Mouse (Mus musculus) embryonic facial prominence, embryonic 14.5 days (tissue): Measurements from ENCODE around the gene Agtr1a. TPM values are rescaled to one million over a fixed set of nuclear protein-coding genes. Genes with fewer than 3 reads are reported as not detected.

Source experiments
- ATAC-seq: fragments of 200-750 bp; cut with Nextera tagmentation; 2 replicates; pipeline ENCODE4 v1.8.0; 2017; ENCODE audit warnings: low read depth, moderate number of reproducible peaks, moderate TSS enrichment
- DNase-seq: peaks from one replicate; pipeline ENCODE4 v3.0.0-alpha.2; 2015; ENCODE audit warnings: low spot score
- H3K27ac ChIP-seq: fragments of 300-500 bp; sonication (generic); replicated peaks from 2 replicates; pipeline ENCODE4 v1.5.1; 2014; ENCODE audit warnings: low read depth, mild to moderate bottlenecking, low read length, moderate library complexity
- H3K27me3 ChIP-seq: fragments of 300-500 bp; sonication (generic); replicated peaks from 2 replicates; pipeline ENCODE4 v1.6.1; 2014; ENCODE audit warnings: low read length; ENCODE audit not compliant: control insufficient read depth, insufficient read depth
- H3K36me3 ChIP-seq: fragments of 300-500 bp; sonication (generic); 2 replicates; pipeline ENCODE4 v1.6.1; 2014; ENCODE audit warnings: low read length, mixed read lengths; ENCODE audit not compliant: control insufficient read depth, insufficient read depth
- H3K4me1 ChIP-seq: fragments of 300-500 bp; sonication (generic); 2 replicates; pipeline ENCODE4 v1.6.1; 2014; ENCODE audit warnings: antibody characterized with exemption, low read length; ENCODE audit not compliant: control insufficient read depth, insufficient read depth
- H3K4me2 ChIP-seq: fragments of 300-500 bp; sonication (generic); 2 replicates; pipeline ENCODE4 v1.6.1; 2014; ENCODE audit warnings: low read depth, mild to moderate bottlenecking, low read length, moderate library complexity, mixed read lengths
- H3K4me3 ChIP-seq: fragments of 300-500 bp; sonication (generic); 2 replicates; pipeline ENCODE4 v1.5.1; 2014; ENCODE audit warnings: low read depth, mild to moderate bottlenecking, low read length
- H3K9ac ChIP-seq: fragments of 300-500 bp; sonication (generic); 2 replicates; pipeline ENCODE4 v1.6.1; 2014; ENCODE audit warnings: low read depth, mild to moderate bottlenecking, low read length, moderate library complexity, mixed read lengths
- H3K9me3 ChIP-seq: fragments of 300-500 bp; sonication (generic); 2 replicates; pipeline ENCODE4 v1.6.1; 2016; ENCODE audit warnings: low read length; ENCODE audit not compliant: control insufficient read depth
- WGBS: fragments of 180-500 bp; shearing (Covaris S2); extraction: QIAGEN DNeasy Blood & Tissue Kit; methylation state at CpG from one replicate; pipeline ENCODE4 v1.1.7; 2014; 5-methylcytosine and 5-hydroxymethylcytosine counted together
- polyA plus RNA-seq: library from polyadenylated mRNA; unstranded; fragments of >200 nt; fragmentation: Nextera tagmentation; extraction: Ambion mirVana; gene quantifications from 2 replicates; pipeline ENCODE4 v1.2.1, GENCODE M21; 2014

Agtr1a gene
- polyA plus RNA-seq, 1 experiment from 2014 or later: 9.9 TPM

GRCm38 (mm10) chr13:30418611-30419010 is 82.4 kb downstream of the Agtr1a start:
- no peaks in the 10 kb centered on the region for H3K36me3 ChIP-seq
- no peaks in the 10 kb centered on the region for H3K9me3 ChIP-seq
- H3K4me1 ChIP-seq: no peaks in the 10 kb centered on the region
- ATAC-seq (no peak), DNase-seq (no peak)
- no peak overlapping the region for H3K9ac ChIP-seq
- 80% methylated on average over 5 of the region's 5 CpGs for WGBS
- H3K27me3 ChIP-seq: no peaks in the 10 kb centered on the region
- H3K4me2 ChIP-seq: no peak overlapping the region
- no peak overlapping the region for H3K27ac ChIP-seq
- no peak overlapping the region for H3K4me3 ChIP-seq

DNA sequence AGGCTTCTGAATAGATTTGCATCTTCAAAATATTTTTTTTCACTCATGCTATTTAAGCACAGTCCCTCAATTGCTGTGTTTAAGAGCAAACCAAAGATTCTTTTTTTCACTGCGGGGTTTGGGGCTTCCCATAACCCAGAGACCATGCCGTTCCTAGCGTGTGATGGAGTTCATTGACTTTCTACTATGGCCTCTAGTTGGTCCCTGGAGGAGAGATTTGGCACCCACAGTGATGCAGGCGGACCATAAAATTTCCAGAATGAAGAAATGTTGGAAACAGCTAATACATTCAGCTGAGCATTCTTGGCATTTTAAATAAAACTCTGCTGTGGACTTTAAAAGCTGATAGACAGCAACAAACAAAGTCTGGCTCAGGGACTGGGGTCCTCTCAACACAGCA is 90.8 kb downstream of the Agtr1a start:
- WGBS: 74% methylated on average over 4 of the region's 4 CpGs
- Histone ChIP-seq H3K36me3 (no peaks in the 10 kb centered on the region), H3K4me2 (no peak overlapping the region), H3K4me1 (no peaks in the 10 kb centered on the region), H3K9me3 (no peaks in the 10 kb centered on the region), H3K4me3 (no peak overlapping the region), H3K27me3 (no peaks in the 10 kb centered on the region), H3K9ac (no peak overlapping the region), H3K27ac (no peak overlapping the region)
- DNase-seq (peak; percentile 3), ATAC-seq (no peak)

- Histone ChIP-seq H3K9me3 (no peaks in the 10 kb centered on the region), H3K4me3 (no peak overlapping the region), H3K36me3 (no peaks in the 10 kb centered on the region), H3K27ac (no peak overlapping the region), H3K27me3 (no peaks in the 10 kb centered on the region), H3K4me2 (no peak overlapping the region), H3K4me1 (no peaks in the 10 kb centered on the region), H3K9ac (no peak overlapping the region)
- DNase-seq (no peak), ATAC-seq (no peak)
- 80% methylated on average over 1 of the region's 1 CpGs for WGBS
These were observed 91.2 kb downstream of the Agtr1a start for GRCm38 (mm10) chr13:30427436-30427835.

Other genes starting within 250 kb of the Agtr1a start
- gene Mboat1, start 200.0 kb upstream of the Agtr1a start, polyA plus RNA-seq: 15.4 and 16.6 TPM in 2 replicates
- gene Uqcrfs1, start 208.9 kb downstream of the Agtr1a start, polyA plus RNA-seq: 218 and 252 TPM in 2 replicates